Mouse (Mus musculus) olfactory bulb, adult 2 months (tissue): Measurements from ENCODE around the gene Tinagl1.

Experiments
- CTCF ChIP-seq: fragments of 200-500 bp; IDR thresholded peaks from 2 replicates; pipeline ENCODE4 v1.5.1; 2012; ENCODE audit warnings: low read depth, mild to moderate bottlenecking, low read length, moderate library complexity; ENCODE audit not compliant: insufficient read depth
- POLR2A ChIP-seq: fragments of 200-500 bp; IDR thresholded peaks from 2 replicates; pipeline ENCODE4 v1.6.1; 2012; ENCODE audit warnings: mild to moderate bottlenecking, low read depth, low read length, moderate library complexity; ENCODE audit not compliant: insufficient read depth

DNA sequence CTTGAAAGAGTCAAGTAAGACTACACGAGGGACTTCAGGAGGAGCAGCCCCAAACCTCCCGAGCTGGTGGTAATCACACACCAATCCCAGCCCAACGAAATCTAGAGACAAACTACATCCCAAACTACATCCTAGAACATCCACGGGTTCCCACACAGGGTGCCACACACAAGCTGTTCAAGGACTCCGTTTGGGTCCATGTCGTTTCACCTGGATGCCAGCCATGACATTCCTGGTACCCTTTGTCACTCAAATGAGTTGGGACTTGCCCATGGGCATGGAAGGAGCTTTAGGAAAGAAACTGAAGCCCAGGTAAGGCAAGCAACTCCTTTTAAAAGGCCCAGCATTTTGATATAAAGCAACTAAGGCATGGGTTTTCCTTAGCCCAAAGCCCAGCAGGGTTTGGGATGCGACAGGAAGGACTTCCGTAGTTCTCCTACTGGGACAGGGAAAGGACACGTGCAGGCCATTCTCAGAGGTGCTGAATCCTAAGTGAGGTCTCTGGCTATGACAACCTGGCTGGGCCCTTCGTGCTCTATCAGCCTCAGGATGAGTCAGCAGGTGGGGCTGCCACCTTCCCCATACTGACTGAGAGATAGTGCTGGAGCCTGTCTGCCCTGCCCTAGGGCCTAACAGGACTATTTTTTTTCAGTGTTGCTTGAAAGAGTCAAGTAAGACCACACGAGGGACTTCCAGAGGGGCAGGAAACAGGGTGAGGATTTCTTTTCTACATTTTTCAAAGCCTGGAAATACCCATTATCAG, 1.7 kb downstream of the Tinagl1 start:
- TF ChIP-seq POLR2A (no peak), CTCF (no peak)
